Mouse (Mus musculus): Measurements from ENCODE around the gene Sarnp. TPM values are rescaled to one million over a fixed set of nuclear protein-coding genes. Genes with fewer than 3 reads are reported as not detected.

Gene Sarnp
- polyA plus RNA-seq, 1 experiment, result 9.9 TPM

- no peak for TF ChIP-seq POLR2A (IDR thresholded peaks at IDR 0.05; ENCODE audit: borderline replicate concordance, extremely low read depth, low read depth, low read length)
- TF ChIP-seq CTCF (IDR thresholded peaks at IDR 0.05; ENCODE audit: insufficient read depth, low read length), result no peak
- no peak for DNase-seq
Observed at GRCm38 (mm10) chr10:128839434-128839833, 22.3 kb downstream of the Sarnp start.

GRCm38 (mm10) chr10:128840612-128841011 lies 23.5 kb downstream of the Sarnp start:
- Histone ChIP-seq H3K4me3 (replicated peaks; ENCODE audit: extremely low read depth, low read depth, low read length) (no peak overlapping the region), H3K4me1 (ENCODE audit: control insufficient read depth, insufficient read depth, low read length) (no peaks in the 10 kb centered on the region)
- DNase-seq, result no peak
- TF ChIP-seq CTCF (IDR thresholded peaks at IDR 0.05; ENCODE audit: insufficient read depth, low read length), result no peak
- no peak for TF ChIP-seq POLR2A (IDR thresholded peaks at IDR 0.05; ENCODE audit: borderline replicate concordance, extremely low read depth, low read depth, low read length)

More at GRCm38 (mm10) chr10:128839434-128839833, 22.3 kb downstream of the Sarnp start:
- no peak overlapping the region for H3K4me3 ChIP-seq (replicated peaks; ENCODE audit: extremely low read depth, low read depth, low read length)
- no peaks in the 10 kb centered on the region for H3K4me1 ChIP-seq (ENCODE audit: control insufficient read depth, insufficient read depth, low read length)

DNA sequence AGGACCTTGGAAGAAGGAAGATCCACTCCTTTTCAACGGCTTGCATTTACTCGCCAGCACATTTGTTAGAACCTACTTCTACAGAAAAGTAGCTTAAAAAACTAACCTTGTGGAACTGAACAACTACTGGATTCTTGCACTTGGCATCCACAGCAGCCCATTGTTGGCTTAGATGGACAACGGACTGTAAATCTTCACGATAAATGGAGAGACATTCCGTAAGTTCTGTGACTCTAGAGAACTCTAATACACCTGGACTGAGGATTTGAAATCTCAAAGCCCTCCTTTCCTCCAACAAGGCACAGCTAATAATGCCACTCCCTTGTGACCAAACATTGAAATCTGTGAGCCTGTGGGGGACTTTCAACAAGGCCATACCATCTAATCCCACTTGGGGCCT lies 26.1 kb downstream of the Sarnp start:
- no peaks in the 10 kb centered on the region; the same call in 1 of the 2 replicates for H3K4me1 ChIP-seq (ENCODE audit: control insufficient read depth, insufficient read depth, low read length)
- WGBS, result 90% methylated on average over 5 of the region's 5 CpGs
- TF ChIP-seq POLR2A (IDR thresholded peaks at IDR 0.05; ENCODE audit: borderline replicate concordance, extremely low read depth, low read depth, low read length) (no peak), CTCF (IDR thresholded peaks at IDR 0.05; ENCODE audit: insufficient read depth, low read length) (no peak)
- DNase-seq, result no peak
- H3K4me3 ChIP-seq (replicated peaks; ENCODE audit: extremely low read depth, low read depth, low read length), result no peak overlapping the region

DNA sequence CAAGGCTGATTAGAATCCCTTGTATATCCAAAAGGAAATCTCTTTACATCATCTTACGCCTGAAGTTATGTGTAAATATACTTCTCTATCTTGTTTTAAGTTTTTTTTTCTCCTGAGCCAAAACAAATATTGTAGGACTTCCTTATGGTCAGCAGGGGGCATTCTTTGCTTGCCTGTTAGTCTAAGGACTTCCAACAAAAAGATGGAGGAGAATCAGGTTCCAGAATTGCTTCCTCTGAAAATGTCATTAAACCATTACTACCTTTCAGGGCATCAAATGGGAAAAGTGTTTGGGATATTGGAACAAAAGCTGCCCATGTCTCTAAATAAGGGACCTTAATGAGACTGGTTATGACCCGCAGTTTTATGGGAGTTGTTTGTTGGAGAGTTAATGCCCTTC lies 28.4 kb downstream of the Sarnp start:
- no peak for DNase-seq
- TF ChIP-seq POLR2A (IDR thresholded peaks at IDR 0.05; ENCODE audit: borderline replicate concordance, extremely low read depth, low read depth, low read length), result no peak
- no peak for TF ChIP-seq CTCF (IDR thresholded peaks at IDR 0.05; ENCODE audit: insufficient read depth, low read length)
- 57% methylated on average over 2 of the region's 2 CpGs for WGBS
- Histone ChIP-seq H3K4me3 (replicated peaks; ENCODE audit: extremely low read depth, low read depth, low read length) (no peak overlapping the region), H3K4me1 (ENCODE audit: control insufficient read depth, insufficient read depth, low read length) (no peaks in the 10 kb centered on the region; the same call in 1 of the 2 replicates)

- DNase-seq, result no peak
- WGBS, result 91% methylated on average over 4 of the region's 4 CpGs
- no peaks in the 10 kb centered on the region; the same call in 1 of the 2 replicates for H3K4me1 ChIP-seq (ENCODE audit: control insufficient read depth, insufficient read depth, low read length)
- TF ChIP-seq POLR2A (IDR thresholded peaks at IDR 0.05; ENCODE audit: borderline replicate concordance, extremely low read depth, low read depth, low read length) (no peak), CTCF (IDR thresholded peaks at IDR 0.05; ENCODE audit: insufficient read depth, low read length) (no peak)
- no peak overlapping the region for H3K4me3 ChIP-seq (replicated peaks; ENCODE audit: extremely low read depth, low read depth, low read length)
Observed at GRCm38 (mm10) chr10:128846664-128847063, 29.5 kb downstream of the Sarnp start.

GRCm38 (mm10) chr10:128848426-128848825 lies 31.3 kb downstream of the Sarnp start:
- TF ChIP-seq POLR2A (IDR thresholded peaks at IDR 0.05; ENCODE audit: borderline replicate concordance, extremely low read depth, low read depth, low read length) (no peak), CTCF (IDR thresholded peaks at IDR 0.05; ENCODE audit: insufficient read depth, low read length) (no peak)
- 57% methylated on average over 2 of the region's 2 CpGs for WGBS
- no peak for DNase-seq

GRCm38 (mm10) chr10:128850339-128850738 lies 33.2 kb downstream of the Sarnp start:
- Histone ChIP-seq H3K4me1 (ENCODE audit: control insufficient read depth, insufficient read depth, low read length) (no peaks in the 10 kb centered on the region; the same call in 1 of the 2 replicates), H3K4me3 (replicated peaks; ENCODE audit: extremely low read depth, low read depth, low read length) (no peak overlapping the region)
- no peak for DNase-seq
- WGBS, result 73% methylated on average over 3 of the region's 3 CpGs
- TF ChIP-seq CTCF (IDR thresholded peaks at IDR 0.05; ENCODE audit: insufficient read depth, low read length) (no peak), POLR2A (IDR thresholded peaks at IDR 0.05; ENCODE audit: borderline replicate concordance, extremely low read depth, low read depth, low read length) (no peak)

More at GRCm38 (mm10) chr10:128848426-128848825, 31.3 kb downstream of the Sarnp start:
- H3K4me1 ChIP-seq (ENCODE audit: control insufficient read depth, insufficient read depth, low read length), result no peaks in the 10 kb centered on the region; the same call in 1 of the 2 replicates
- H3K4me3 ChIP-seq (replicated peaks; ENCODE audit: extremely low read depth, low read depth, low read length), result no peak overlapping the region

GRCm38 (mm10) chr10:128861176-128861575 lies 44.0 kb downstream of the Sarnp start:
- DNase-seq, result no peak
- Histone ChIP-seq H3K4me3 (replicated peaks; ENCODE audit: extremely low read depth, low read depth, low read length) (no peak overlapping the region), H3K4me1 (ENCODE audit: control insufficient read depth, insufficient read depth, low read length) (0 out of 2 replicates have a peak, but pooled peaks cover 2% of the 10 kb centered on the region)
- TF ChIP-seq CTCF (IDR thresholded peaks at IDR 0.05; ENCODE audit: insufficient read depth, low read length), result no peak
- no peak for TF ChIP-seq POLR2A (IDR thresholded peaks at IDR 0.05; ENCODE audit: borderline replicate concordance, extremely low read depth, low read depth, low read length)

- WGBS, result 53% methylated on average over 3 of the region's 3 CpGs
- H3K4me1 ChIP-seq (ENCODE audit: control insufficient read depth, insufficient read depth, low read length), result 0 out of 2 replicates have a peak, but pooled peaks cover 2% of the 10 kb centered on the region
- DNase-seq, result no peak
- H3K4me3 ChIP-seq (replicated peaks; ENCODE audit: extremely low read depth, low read depth, low read length), result no peak overlapping the region
- 0 out of 2 replicates have a peak, but pooled peaks have one; percentile 13 for TF ChIP-seq CTCF (IDR thresholded peaks at IDR 0.05; ENCODE audit: insufficient read depth, low read length)
- TF ChIP-seq POLR2A (IDR thresholded peaks at IDR 0.05; ENCODE audit: borderline replicate concordance, extremely low read depth, low read depth, low read length), result no peak
Observed at GRCm38 (mm10) chr10:128866042-128866441, 48.9 kb downstream of the Sarnp start.

DNA sequence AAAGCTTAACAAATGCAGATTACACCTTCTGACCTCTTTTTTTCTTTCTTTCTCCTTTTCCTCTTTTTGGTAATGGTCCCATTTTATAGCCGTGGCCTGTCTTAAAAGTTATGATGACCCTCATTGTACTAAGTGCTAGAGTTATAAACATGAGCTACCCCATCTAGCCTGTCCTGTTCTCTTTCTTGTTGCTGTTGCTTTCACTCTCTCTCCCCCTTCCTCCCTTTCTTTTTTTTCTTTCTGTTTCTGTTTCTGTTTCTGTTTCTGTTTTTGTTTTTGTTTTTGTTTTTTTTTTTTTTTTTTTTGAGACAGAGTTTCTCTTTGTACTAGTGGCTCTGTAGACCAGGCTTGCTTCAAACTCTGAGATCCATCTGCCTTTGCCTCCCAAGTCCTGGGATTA lies 49.4 kb downstream of the Sarnp start:
- 0 out of 2 replicates have a peak, but pooled peaks cover 2% of the 10 kb centered on the region for H3K4me1 ChIP-seq (ENCODE audit: control insufficient read depth, insufficient read depth, low read length)
- no peak overlapping the region for H3K4me3 ChIP-seq (replicated peaks; ENCODE audit: extremely low read depth, low read depth, low read length)
- TF ChIP-seq CTCF (IDR thresholded peaks at IDR 0.05; ENCODE audit: insufficient read depth, low read length), result no peak
- TF ChIP-seq POLR2A (IDR thresholded peaks at IDR 0.05; ENCODE audit: borderline replicate concordance, extremely low read depth, low read depth, low read length), result no peak
- 76% methylated on average over 1 of the region's 1 CpGs for WGBS
- no peak for DNase-seq

Measured in lung, adult 2 months (tissue).